Mouse (Mus musculus) embryonic facial prominence, embryonic 12.5 days (tissue): ENCODE data around the gene Lrch4. TPM values are rescaled to one million over a fixed set of nuclear protein-coding genes. Genes with fewer than 3 reads are reported as not detected.
A peak's percentile ranks its signal among the peaks of the same experiment; 100 is the strongest.

Source experiments
- ATAC-seq: fragments of 200-750 bp; cut with Nextera tagmentation; 2 replicates; pipeline ENCODE4 v1.8.0; 2017; ENCODE audit not compliant: insufficient number of reproducible peaks, insufficient read depth, low FRiP score, low TSS enrichment
- H3K27ac ChIP-seq: fragments of 300-500 bp; sonication (generic); 2 replicates; pipeline ENCODE4 v1.5.1; 2016; ENCODE audit warnings: mild to moderate bottlenecking
- H3K27me3 ChIP-seq: fragments of 300-500 bp; sonication (generic); 2 replicates; pipeline ENCODE4 v1.6.1; 2016; ENCODE audit warnings: mild to moderate bottlenecking, moderate library complexity
- H3K36me3 ChIP-seq: fragments of 300-500 bp; sonication (generic); 2 replicates; pipeline ENCODE4 v1.6.1; 2016; ENCODE audit warnings: mild to moderate bottlenecking
- H3K4me1 ChIP-seq: fragments of 300-500 bp; sonication (generic); 2 replicates; pipeline ENCODE4 v1.6.1; 2016
- H3K4me2 ChIP-seq: fragments of 300-500 bp; sonication (generic); replicated peaks from 2 replicates; pipeline ENCODE4 v1.6.1; 2016; ENCODE audit warnings: mild to moderate bottlenecking, moderate library complexity
- H3K4me3 ChIP-seq: fragments of 300-500 bp; sonication (generic); 2 replicates; pipeline ENCODE4 v1.5.1; 2016; ENCODE audit warnings: mild to moderate bottlenecking
- H3K9ac ChIP-seq: fragments of 300-500 bp; sonication (generic); 2 replicates; pipeline ENCODE4 v1.6.1; 2016; ENCODE audit warnings: mild to moderate bottlenecking, moderate library complexity
- H3K9me3 ChIP-seq: fragments of 300-500 bp; sonication (generic); 2 replicates; pipeline ENCODE4 v1.6.1; 2016; ENCODE audit warnings: mild to moderate bottlenecking, moderate library complexity
- WGBS: fragments of 180-500 bp; shearing (Covaris S2); methylation state at CpG from one replicate; pipeline ENCODE4 v1.1.7; 2016; 5-methylcytosine and 5-hydroxymethylcytosine counted together
- polyA plus RNA-seq: library from polyadenylated mRNA; unstranded; fragments of >200 nt; fragmentation: Nextera tagmentation; extraction: Ambion mirVana; gene quantifications from 2 replicates; pipeline ENCODE4 v1.2.1, GENCODE M21; 2016

The Lrch4 gene
- polyA plus RNA-seq = 30.8 and 34.0 TPM in 2 replicates

- H3K36me3 ChIP-seq = peaks cover 9% of the 10 kb centered on the region
- WGBS = under 1% methylated on average over 46 of the region's 46 CpGs
- peak within 1 kb of the TSS; percentile 77 for H3K4me3 ChIP-seq
- H3K4me2 ChIP-seq = peak within 1 kb of the TSS; percentile 81
- no peaks in the 10 kb centered on the region for H3K27me3 ChIP-seq
- peak within 1 kb of the TSS; percentile 92 for H3K27ac ChIP-seq
- H3K9ac ChIP-seq = peak within 1 kb of the TSS; percentile 77
- H3K4me1 ChIP-seq = peaks cover 28% of the 10 kb centered on the region
- ATAC-seq = peak; percentile 97
- H3K9me3 ChIP-seq = no peaks in the 10 kb centered on the region
Observed at GRCm38 (mm10) chr5:137628498-137629305, at the start of gene Lrch4, which contains the start of the genes Fbxo24 and Gm20605. Gene Lrch4, plus strand, starts transcription at chr5:137629121. Gene Fbxo24, minus strand, starts transcription at chr5:137629002. Gene Gm20605, plus strand, starts transcription at chr5:137629175.

- WGBS = 82% methylated on average over 6 of the region's 6 CpGs
- H3K4me2 ChIP-seq = no peak overlapping the region
Observed at GRCm38 (mm10) chr5:137580246-137580645, 48.7 kb upstream of the Lrch4 start.

GRCm38 (mm10) chr5:137582702-137583101 lies 46.2 kb upstream of the Lrch4 start:
- H3K4me3 ChIP-seq = no peak overlapping the region
- H3K9me3 ChIP-seq = no peaks in the 10 kb centered on the region
- 22% methylated on average over 8 of the region's 8 CpGs for WGBS
- no peak overlapping the region for H3K9ac ChIP-seq
- H3K27ac ChIP-seq = no peak overlapping the region
- peaks cover 12% of the 10 kb centered on the region for H3K27me3 ChIP-seq
- H3K36me3 ChIP-seq = no peaks in the 10 kb centered on the region
- ATAC-seq = no peak
- H3K4me2 ChIP-seq = peak overlapping the region; percentile 61; the same call in 1 of the 2 replicates
- peaks cover 10% of the 10 kb centered on the region; the same call in 1 of the 2 replicates for H3K4me1 ChIP-seq

More at GRCm38 (mm10) chr5:137580246-137580645, 48.7 kb upstream of the Lrch4 start:
- no peaks in the 10 kb centered on the region for H3K9me3 ChIP-seq
- no peak overlapping the region for H3K4me3 ChIP-seq
- H3K9ac ChIP-seq = no peak overlapping the region
- peaks cover 10% of the 10 kb centered on the region; the same call in 1 of the 2 replicates for H3K4me1 ChIP-seq
- H3K36me3 ChIP-seq = no peaks in the 10 kb centered on the region
- peaks cover 12% of the 10 kb centered on the region for H3K27me3 ChIP-seq
- ATAC-seq = no peak
- no peak overlapping the region for H3K27ac ChIP-seq

GRCm38 (mm10) chr5:137583670-137584169 lies 45.2 kb upstream of the Lrch4 start:
- H3K9ac ChIP-seq = peak overlapping the region; percentile 49
- 0 out of 2 replicates have a peak overlapping the region, but pooled peaks have one; percentile 31 for H3K27ac ChIP-seq
- H3K36me3 ChIP-seq = no peaks in the 10 kb centered on the region
- peaks cover 10% of the 10 kb centered on the region; the same call in 1 of the 2 replicates for H3K4me1 ChIP-seq
- H3K27me3 ChIP-seq = peaks cover 12% of the 10 kb centered on the region
- no peaks in the 10 kb centered on the region for H3K9me3 ChIP-seq
- peak overlapping the region; percentile 61 for H3K4me2 ChIP-seq
- peak overlapping the region; percentile 38 for H3K4me3 ChIP-seq
- peak; percentile 60 for ATAC-seq
- WGBS = 6% methylated on average over 27 of the region's 27 CpGs

- H3K36me3 ChIP-seq = no peaks in the 10 kb centered on the region
- 28% methylated on average over 8 of the region's 8 CpGs for WGBS
- H3K27me3 ChIP-seq = peaks cover 12% of the 10 kb centered on the region
- no peak for ATAC-seq
- H3K4me2 ChIP-seq = no peak overlapping the region
- no peak overlapping the region for H3K27ac ChIP-seq
- H3K9ac ChIP-seq = no peak overlapping the region
- no peaks in the 10 kb centered on the region for H3K9me3 ChIP-seq
- H3K4me3 ChIP-seq = no peak overlapping the region
- H3K4me1 ChIP-seq = peaks cover 10% of the 10 kb centered on the region; the same call in 1 of the 2 replicates
Observed at GRCm38 (mm10) chr5:137584976-137585375, 43.9 kb upstream of the Lrch4 start.

GRCm38 (mm10) chr5:137590507-137590906 lies 38.4 kb upstream of the Lrch4 start:
- no peaks in the 10 kb centered on the region for H3K36me3 ChIP-seq
- H3K4me1 ChIP-seq = no peaks in the 10 kb centered on the region; the same call in 1 of the 2 replicates
- ATAC-seq = no peak
- no peak overlapping the region for H3K4me2 ChIP-seq
- 71% methylated on average over 5 of the region's 5 CpGs for WGBS
- H3K4me3 ChIP-seq = no peak overlapping the region
- no peak overlapping the region for H3K27ac ChIP-seq
- no peak overlapping the region for H3K9ac ChIP-seq
- H3K9me3 ChIP-seq = no peaks in the 10 kb centered on the region
- H3K27me3 ChIP-seq = no peaks in the 10 kb centered on the region

GRCm38 (mm10) chr5:137595921-137596320 lies 33.0 kb upstream of the Lrch4 start:
- Histone ChIP-seq H3K4me1 (peaks cover 12% of the 10 kb centered on the region), H3K9me3 (no peaks in the 10 kb centered on the region), H3K9ac (no peak overlapping the region), H3K27ac (no peak overlapping the region), H3K27me3 (no peaks in the 10 kb centered on the region), H3K4me2 (no peak overlapping the region), H3K36me3 (peaks cover 9% of the 10 kb centered on the region), H3K4me3 (no peak overlapping the region)
- ATAC-seq = no peak
- WGBS = 79% methylated on average over 7 of the region's 7 CpGs

GRCm38 (mm10) chr5:137596601-137597261 lies 32.2 kb upstream of the Lrch4 start:
- Histone ChIP-seq H3K27me3 (no peaks in the 10 kb centered on the region), H3K9me3 (no peaks in the 10 kb centered on the region), H3K4me2 (peak overlapping the region; percentile 16; the same call in 1 of the 2 replicates), H3K36me3 (peaks cover 9% of the 10 kb centered on the region), H3K4me1 (peaks cover 12% of the 10 kb centered on the region), H3K4me3 (no peak overlapping the region), H3K27ac (no peak overlapping the region), H3K9ac (no peak overlapping the region)
- ATAC-seq = no peak
- WGBS = 24% methylated on average over 28 of the region's 30 CpGs

GRCm38 (mm10) chr5:137597625-137598024 lies 31.3 kb upstream of the Lrch4 start:
- 93% methylated on average over 6 of the region's 6 CpGs for WGBS
- Histone ChIP-seq H3K9me3 (no peaks in the 10 kb centered on the region), H3K4me2 (no peak overlapping the region), H3K9ac (no peak overlapping the region), H3K27me3 (no peaks in the 10 kb centered on the region), H3K36me3 (peaks cover 9% of the 10 kb centered on the region), H3K4me3 (no peak overlapping the region), H3K4me1 (peaks cover 17% of the 10 kb centered on the region), H3K27ac (no peak overlapping the region)
- no peak for ATAC-seq

GRCm38 (mm10) chr5:137598100-137598826 lies 30.7 kb upstream of the Lrch4 start:
- H3K9me3 ChIP-seq = no peaks in the 10 kb centered on the region
- no peaks in the 10 kb centered on the region for H3K27me3 ChIP-seq

GRCm38 (mm10) chr5:137599600-137599999 lies 29.3 kb upstream of the Lrch4 start:
- peaks cover 27% of the 10 kb centered on the region for H3K4me1 ChIP-seq
- no peak for ATAC-seq
- no peak overlapping the region; the same call in 1 of the 2 replicates for H3K27ac ChIP-seq
- 58% methylated on average over 9 of the region's 9 CpGs for WGBS
- H3K36me3 ChIP-seq = peaks cover 9% of the 10 kb centered on the region
- peak overlapping the region; percentile 96 for H3K4me2 ChIP-seq
- no peaks in the 10 kb centered on the region for H3K9me3 ChIP-seq
- peak overlapping the region; percentile 74; the same call in 1 of the 2 replicates for H3K9ac ChIP-seq
- no peaks in the 10 kb centered on the region for H3K27me3 ChIP-seq
- H3K4me3 ChIP-seq = peak overlapping the region; percentile 64

More at GRCm38 (mm10) chr5:137598100-137598826, 30.7 kb upstream of the Lrch4 start:
- no peak for ATAC-seq
- WGBS = 79% methylated on average over 2 of the region's 2 CpGs
- peaks cover 9% of the 10 kb centered on the region for H3K36me3 ChIP-seq
- H3K27ac ChIP-seq = no peak overlapping the region
- no peak overlapping the region for H3K4me3 ChIP-seq
- peaks cover 23% of the 10 kb centered on the region for H3K4me1 ChIP-seq
- no peak overlapping the region for H3K9ac ChIP-seq
- no peak overlapping the region for H3K4me2 ChIP-seq
